Mouse (Mus musculus): Measurements from ENCODE around the gene Tsc1.

The Tsc1 gene

DNA sequence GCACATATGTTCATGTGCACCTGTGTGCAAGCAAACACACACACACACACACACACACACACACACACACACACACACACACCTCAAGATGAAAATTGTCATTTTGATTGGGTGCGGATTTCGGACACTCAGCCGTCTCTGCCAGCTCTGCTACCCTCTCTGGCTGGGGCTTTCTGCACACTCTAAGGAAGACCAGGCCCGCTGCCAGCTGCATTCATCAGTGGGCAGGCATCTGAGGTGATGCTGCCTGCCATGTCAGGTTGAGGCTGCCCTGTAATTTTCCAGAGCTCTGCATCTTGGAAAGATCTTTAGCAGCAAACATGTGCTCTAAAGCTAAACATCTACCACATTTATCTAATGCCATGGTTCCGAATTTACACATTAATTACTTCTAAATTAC is 96.1 kb downstream of the Tsc1 start:
- DNase-seq (ENCODE audit: low spot score), result no peak

DNA sequence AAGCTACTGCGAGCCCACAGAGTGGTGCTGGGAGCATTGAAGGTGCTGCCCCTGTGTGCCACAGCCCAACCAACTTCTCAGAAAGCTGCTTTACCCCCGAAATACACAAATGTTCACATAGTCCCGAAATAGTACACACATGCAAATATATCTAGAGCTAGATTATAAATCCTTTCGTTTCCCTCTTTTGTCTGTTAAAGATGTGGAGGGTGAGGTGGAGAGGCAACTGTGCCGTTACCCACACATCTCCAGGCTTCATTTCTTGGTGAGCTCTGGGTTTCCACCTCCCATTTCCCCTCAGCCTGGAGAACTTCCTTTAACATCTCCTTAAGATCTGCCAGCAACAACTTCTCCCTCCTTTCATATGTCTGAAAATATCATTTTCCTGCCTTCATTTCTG is 99.1 kb downstream of the Tsc1 start:
- DNase-seq (ENCODE audit: low spot score), result no peak
